Mouse (Mus musculus): ENCODE measurements around the gene Pola2. TPM values are rescaled to one million over a fixed set of nuclear protein-coding genes. Genes with fewer than 3 reads are reported as not detected.

Pola2 gene
- polyA plus RNA-seq, 1 experiment = 48.5 TPM

GRCm38 (mm10) chr19:5977717-5978116, 13.7 kb upstream of the Pola2 start:
- no peak for TF ChIP-seq GATA1 (IDR thresholded peaks at IDR 0.05; ENCODE audit: low read length)

- no peak for TF ChIP-seq GATA1 (IDR thresholded peaks at IDR 0.05; ENCODE audit: low read length)
These were observed 11.7 kb upstream of the Pola2 start for GRCm38 (mm10) chr19:5975676-5976075.

- no peak for TF ChIP-seq GATA1 (IDR thresholded peaks at IDR 0.05; ENCODE audit: low read length)
These were observed 11.1 kb upstream of the Pola2 start for GRCm38 (mm10) chr19:5975112-5975511.

GRCm38 (mm10) chr19:5967664-5968063, 3.7 kb upstream of the Pola2 start:
- TF ChIP-seq GATA1 (IDR thresholded peaks at IDR 0.05; ENCODE audit: low read length) = peak; percentile 88

DNA sequence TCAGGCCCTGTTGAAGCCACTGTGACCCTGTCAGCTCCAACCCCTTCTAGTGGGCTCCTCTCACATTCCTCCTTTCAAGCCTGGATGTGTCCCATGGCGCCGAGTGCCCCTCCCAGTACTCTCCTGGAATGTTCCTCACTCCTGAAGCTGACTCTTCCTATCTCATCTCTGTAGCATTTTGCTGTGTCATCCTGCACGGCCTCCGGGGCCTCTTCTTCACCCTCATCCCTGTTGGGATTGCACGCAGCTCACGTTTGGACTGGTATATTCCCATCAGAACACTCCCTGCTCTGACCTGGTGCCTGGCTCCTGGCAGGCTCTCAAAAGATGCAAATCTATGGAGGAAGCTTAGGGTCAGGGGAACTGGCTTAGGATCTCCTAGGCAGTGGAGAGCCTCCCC, 2.8 kb upstream of the Pola2 start:
- TF ChIP-seq GATA1 (IDR thresholded peaks at IDR 0.05; ENCODE audit: low read length) = no peak

DNA sequence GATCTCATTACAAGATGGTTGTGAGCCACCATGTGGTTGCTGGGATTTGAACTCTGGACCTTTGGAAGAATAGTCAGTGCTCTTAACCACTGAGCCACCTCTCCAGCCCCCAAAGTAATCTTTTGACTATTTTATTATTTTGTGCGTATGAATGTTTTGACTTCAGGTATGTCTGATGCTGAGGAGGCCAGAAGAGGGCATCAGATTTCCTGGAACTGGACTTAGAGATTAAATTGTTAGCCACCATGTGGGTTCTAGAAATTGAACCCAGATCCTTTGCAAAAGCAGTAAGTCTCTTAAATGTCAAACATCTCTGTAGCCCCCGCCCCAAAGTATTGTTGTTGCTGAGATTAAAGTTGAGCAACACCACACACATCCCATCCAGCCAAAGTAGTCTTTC, 1.9 kb upstream of the Pola2 start:
- no peak for TF ChIP-seq GATA1 (IDR thresholded peaks at IDR 0.05; ENCODE audit: low read length)

GRCm38 (mm10) chr19:5965280-5965679, 1.3 kb upstream of the Pola2 start:
- no peak for TF ChIP-seq GATA1 (IDR thresholded peaks at IDR 0.05; ENCODE audit: low read length)

DNA sequence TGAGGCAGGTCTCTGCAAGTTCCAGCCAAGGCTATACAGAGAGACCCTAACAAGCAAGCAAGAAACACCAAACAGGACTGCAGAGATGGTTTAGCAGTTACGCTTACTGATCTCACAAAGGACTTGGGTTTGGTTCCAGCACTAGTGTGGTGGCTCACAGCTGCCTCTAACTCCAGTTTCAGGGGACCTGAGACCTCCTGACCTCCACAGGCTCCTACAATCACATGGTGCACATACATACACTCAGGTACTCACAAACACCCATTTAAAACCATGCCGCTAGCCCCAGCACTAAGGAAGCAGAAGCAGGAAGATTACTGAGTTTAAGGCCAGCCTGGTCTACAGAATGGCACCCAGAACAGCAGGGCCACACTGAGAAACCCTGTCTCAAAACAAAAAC, 802 bp upstream of the Pola2 start:
- no peak for TF ChIP-seq GATA1 (IDR thresholded peaks at IDR 0.05; ENCODE audit: low read length)

DNA sequence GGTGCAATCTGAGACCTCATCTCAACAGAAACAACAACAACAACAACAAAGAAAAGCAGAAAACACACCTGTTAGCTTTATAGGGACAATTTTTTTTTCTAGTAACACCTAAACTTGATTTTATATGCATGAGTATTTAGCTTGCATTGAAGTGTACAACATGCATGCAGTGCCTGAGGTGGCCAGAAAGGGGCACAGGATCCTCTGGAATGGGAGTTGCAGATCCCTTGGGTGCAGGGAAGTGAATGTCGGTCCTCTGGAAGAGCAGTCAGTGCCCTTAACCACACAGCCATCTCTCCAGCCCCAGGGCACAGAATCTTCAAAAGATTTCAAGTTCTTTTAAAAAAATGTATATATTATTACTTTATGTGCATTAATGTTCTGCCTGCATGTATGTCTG, 1.4 kb downstream of the Pola2 start:
- TF ChIP-seq GATA1 (IDR thresholded peaks at IDR 0.05; ENCODE audit: low read length) = no peak

- no peak for TF ChIP-seq GATA1 (IDR thresholded peaks at IDR 0.05; ENCODE audit: low read length)
These were observed 6.6 kb downstream of the Pola2 start for GRCm38 (mm10) chr19:5957371-5957770.

- no peak for TF ChIP-seq GATA1 (IDR thresholded peaks at IDR 0.05; ENCODE audit: low read length)
These were observed 7.3 kb downstream of the Pola2 start for GRCm38 (mm10) chr19:5956685-5957084.

- no peak for TF ChIP-seq GATA1 (IDR thresholded peaks at IDR 0.05; ENCODE audit: low read length)
These were observed 8.0 kb downstream of the Pola2 start for GRCm38 (mm10) chr19:5955704-5956670.

GRCm38 (mm10) chr19:5954936-5955335, 9.1 kb downstream of the Pola2 start:
- TF ChIP-seq GATA1 (IDR thresholded peaks at IDR 0.05; ENCODE audit: low read length) = no peak

DNA sequence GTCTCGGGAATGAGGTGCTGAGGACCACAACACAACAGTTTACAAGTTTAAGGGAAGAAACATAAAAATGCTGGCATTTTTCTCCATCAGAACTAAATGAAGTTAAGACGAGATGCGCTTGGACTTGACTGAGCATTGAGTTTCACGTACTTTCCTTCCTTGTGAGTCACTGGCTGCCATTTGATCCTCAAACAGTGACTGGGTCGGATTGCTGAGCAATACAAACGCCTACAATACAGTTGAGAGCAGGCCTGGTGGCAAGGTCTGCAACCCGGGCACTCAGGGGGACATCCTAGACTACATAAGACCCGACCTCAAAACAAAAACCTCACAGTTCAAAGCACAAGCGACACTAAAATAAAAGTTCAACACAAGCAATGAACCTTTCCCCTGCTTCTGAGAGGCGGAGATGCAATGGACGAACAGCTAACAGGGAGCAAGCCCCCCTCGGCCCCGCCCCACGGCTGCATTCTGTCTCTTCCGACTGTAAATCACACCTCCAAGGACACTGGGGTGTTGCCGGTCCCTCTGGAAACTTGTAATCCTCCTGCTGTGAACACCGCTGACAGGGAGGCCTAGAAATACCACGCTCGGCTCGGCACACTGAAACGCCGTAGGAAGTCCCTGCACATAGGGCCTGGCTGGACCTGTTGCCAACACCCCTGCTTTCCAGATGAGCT, 9.8 kb downstream of the Pola2 start:
- TF ChIP-seq GATA1 (IDR thresholded peaks at IDR 0.05; ENCODE audit: low read length) = no peak

GRCm38 (mm10) chr19:5953201-5953770, 10.7 kb downstream of the Pola2 start:
- no peak for TF ChIP-seq GATA1 (IDR thresholded peaks at IDR 0.05; ENCODE audit: low read length)

GRCm38 (mm10) chr19:5952071-5952691, 11.8 kb downstream of the Pola2 start:
- TF ChIP-seq GATA1 (IDR thresholded peaks at IDR 0.05; ENCODE audit: low read length) = no peak
